Mouse (Mus musculus) left cerebral cortex, adult 8-10 months (tissue): Measurements from ENCODE around the gene Farsa. TPM values are rescaled to one million over a fixed set of nuclear protein-coding genes. Genes with fewer than 3 reads are reported as not detected.
A peak's percentile ranks its signal among the peaks of the same experiment; 100 is the strongest.
"Not testable (repeated sequence)": the region's sequence is repeated elsewhere in the genome, so short reads cannot be mapped to it uniquely, and the experiment has no call there.

Experiments
- DNase-seq, 2 experiments: peaks; one replicate each; pipeline ENCODE4 v3.0.0; 2022; ENCODE audit warnings: low spot score in 2 of 2
- total RNA-seq, 4 experiments: library from RNA; stranded (reverse); gene quantifications; 2 replicates each; pipeline ENCODE4 v1.2.4; 2022

Gene Farsa
- total RNA-seq, 4 experiments from 2014 or later, result 39.6 to 48.5 (median 43.7) TPM

GRCm38 (mm10) chr8:84873016-84873415 is 16.2 kb downstream of the Farsa start:
- no peak for DNase-seq

DNA sequence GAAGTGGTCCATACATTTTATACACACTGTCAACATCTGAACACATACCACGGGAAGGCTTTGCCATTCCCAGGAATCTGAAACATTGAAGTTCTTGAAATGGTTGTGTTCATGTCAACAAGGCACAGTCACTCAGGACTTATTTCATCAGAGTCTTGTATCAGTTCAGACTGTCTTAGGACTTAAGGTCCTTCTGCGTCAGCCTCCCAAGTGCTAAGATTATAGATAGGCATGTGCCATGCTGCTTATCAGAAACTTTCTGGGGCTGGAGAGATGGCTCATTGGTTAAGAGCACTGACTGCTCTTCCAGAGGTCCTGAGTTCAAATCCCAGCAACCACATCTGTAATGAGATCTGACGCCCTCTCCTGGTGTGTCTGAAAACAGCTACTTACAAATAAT is 17.6 kb downstream of the Farsa start:
- no peak for DNase-seq

DNA sequence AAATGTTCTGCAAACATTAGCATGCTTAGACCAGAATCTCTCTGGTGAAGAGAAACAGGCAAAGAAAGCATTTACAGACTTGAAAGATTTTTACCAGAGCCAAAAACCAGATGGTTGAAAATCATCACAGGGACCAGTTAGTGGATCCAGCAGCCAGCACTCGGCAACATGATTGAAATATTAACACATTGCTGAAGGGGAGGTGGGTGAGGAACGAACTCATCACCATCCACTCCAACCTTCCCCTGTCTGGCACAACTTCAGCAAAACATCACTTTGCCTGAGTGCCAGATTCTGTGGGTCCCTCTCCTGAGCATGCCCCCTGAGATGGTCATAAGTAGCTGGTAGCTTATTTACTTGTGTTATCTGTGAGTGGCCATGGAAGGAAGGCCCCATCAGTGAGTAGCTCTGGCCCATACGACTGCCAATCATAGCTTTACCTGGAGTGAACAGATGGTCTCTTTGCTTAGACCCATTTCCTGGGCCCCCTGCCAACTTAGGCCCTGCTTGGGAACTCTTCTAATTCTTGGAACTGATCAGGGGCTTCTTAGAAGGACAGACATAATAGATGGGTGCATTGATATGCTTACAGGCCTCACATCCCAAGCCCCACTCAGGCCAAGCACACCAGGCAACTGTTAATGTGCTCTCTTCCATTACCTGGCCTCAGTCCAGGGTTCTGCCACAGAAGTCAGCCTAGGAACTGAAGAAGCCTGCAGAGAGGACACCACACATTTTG is 20.7 kb downstream of the Farsa start:
- DNase-seq, result no peak

DNA sequence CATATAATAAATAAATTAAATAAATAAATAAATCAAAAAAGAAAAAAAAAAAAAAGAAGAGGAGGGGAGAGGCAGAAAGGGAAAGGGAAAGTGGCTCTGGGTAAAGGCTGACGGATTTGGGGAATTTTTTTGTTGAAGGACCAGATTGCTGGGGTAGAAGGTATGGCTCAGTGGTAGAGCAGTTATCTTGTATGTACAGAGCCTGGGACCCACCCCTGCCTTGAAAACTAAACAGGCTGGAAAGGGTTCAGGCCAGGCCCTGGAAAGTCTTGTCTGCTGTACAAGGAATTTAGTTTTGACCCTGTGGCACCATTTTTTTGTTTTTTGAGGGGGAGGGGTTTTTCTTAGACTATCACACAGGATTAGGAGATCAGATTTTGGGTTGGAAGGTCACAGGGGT is 22.1 kb downstream of the Farsa start:
- DNase-seq, result no peak

DNA sequence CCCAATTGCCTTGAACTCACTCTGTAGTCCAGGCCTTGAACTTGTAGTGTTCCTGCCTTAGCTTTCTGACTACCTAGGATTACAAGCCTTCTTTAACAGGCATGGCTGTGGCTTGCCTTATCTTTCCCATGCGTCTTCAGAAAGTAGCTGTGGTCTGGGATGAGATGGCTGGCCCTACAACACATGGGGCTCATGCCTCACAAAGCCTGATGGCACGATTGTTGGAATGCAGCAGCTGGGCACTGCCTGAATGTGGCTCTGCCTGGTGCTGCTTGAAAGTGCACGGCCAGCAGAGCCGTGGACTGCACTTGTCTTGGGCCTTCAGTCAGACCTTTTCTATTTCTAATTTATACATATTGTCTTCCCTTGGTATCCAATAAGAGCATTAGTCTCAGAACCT is 27.9 kb downstream of the Farsa start:
- DNase-seq, result no peak

GRCm38 (mm10) chr8:84888280-84888679 is 31.5 kb downstream of the Farsa start:
- no peak for DNase-seq

DNA sequence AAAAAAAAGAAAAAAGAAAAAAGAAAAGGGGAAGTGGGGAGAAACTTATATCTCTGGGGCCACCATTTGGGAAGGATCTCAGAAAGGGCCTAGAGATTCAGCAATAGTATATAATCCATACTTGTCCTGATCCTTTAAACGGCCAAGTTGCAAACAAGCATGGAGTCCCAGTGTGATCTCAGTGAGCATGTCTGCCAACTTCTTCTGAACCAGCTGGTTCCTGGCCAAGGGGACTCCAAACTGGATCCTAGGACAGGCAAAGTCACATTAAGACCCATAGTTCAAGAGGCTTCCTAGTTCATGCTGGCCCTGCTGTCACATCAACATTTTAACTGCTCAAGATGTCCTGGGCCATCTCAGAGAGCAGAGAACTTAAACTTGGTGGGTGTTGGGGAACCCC is 32.4 kb downstream of the Farsa start:
- DNase-seq, result no peak

DNA sequence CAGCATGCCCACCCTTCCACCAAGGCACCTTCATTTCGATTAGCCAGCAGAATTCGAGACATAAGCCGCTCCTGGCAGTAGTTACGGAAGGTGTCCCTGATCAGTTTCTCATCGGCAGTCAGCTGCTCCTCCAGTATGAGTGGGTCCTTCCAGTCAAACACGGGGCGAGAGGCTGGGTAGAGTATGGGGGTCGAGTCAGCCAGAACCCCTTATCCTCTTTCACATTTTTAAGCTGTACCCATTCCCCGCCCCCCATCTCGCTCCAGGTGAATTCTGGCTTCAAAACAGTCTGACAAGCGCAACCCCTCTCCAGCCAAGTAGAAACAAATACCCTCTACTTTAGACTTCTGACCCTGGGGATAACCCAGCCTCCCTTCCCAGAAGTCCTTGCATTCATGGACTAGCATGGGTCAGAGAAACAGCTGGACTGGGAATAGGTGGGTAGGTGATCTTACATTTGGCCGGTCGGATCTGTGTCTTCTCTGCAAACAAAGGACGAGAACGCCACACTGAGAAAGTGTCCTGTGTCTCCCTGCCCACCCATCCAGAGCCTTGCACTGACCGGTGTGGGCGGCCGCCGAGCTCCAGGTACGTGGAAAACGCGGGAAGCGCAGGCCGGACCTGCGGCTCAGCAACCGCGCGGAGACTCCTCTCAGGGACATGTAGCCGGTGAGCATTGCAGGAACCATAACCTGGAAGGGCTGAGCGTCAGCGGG is 36.4 kb downstream of the Farsa start:
- DNase-seq, result no peak

GRCm38 (mm10) chr8:84893709-84894134 is 36.9 kb downstream of the Farsa start, which contains the start of gene Gcdh:
TSS of gene Gcdh (minus strand) at chr8:84893921.
- DNase-seq, result peak; percentile 81 to 94

DNA sequence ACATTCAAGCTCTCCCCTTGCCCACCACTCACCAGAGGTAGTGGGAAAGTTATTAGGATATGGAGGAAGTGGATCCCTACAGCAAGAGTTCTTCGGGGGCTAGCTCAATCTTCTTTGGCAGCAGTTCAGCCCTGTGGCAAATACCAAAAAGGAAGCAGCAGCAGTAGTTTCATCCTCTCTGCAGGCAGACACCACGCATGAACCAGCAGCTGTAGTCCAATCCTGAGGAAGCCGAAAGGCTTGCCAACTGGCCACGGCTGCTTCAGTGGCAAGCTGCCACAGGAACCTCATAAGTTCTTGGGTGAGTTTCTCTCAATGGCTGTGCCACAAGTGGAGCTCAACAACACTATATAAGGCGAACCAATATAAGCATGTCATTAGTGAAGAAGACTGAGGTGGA is 39.2 kb downstream of the Farsa start:
- DNase-seq, result no peak

GRCm38 (mm10) chr8:84901071-84901470 is 44.3 kb downstream of the Farsa start:
- no peak for DNase-seq

DNA sequence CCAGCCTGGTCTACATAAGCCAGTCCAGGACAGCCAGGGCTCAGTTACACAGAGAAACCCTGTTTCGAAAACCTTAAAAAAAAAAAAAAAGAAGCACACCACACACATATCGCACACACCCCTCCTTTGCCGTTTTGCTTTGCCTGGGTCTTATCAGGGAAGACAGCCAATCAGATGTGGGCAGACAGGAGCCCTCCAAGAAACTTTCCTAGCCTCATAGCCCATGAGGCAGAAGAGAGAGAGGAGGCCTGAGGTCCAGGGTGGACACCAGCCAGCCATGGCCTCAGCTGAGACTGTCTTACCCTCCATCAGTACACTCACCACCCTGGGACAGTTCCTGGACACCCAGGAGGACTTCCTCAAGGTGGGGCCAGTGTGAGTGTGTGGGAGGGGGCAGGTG is 45.0 kb downstream of the Farsa start, which contains the start of gene Klf1:
TSS of gene Klf1 (plus strand) at position 177 of the 400 bp plus-strand sequence.
- no peak for DNase-seq

- DNase-seq, result no peak
These were observed 45.7 kb downstream of the Farsa start for GRCm38 (mm10) chr8:84902367-84902919.

DNA sequence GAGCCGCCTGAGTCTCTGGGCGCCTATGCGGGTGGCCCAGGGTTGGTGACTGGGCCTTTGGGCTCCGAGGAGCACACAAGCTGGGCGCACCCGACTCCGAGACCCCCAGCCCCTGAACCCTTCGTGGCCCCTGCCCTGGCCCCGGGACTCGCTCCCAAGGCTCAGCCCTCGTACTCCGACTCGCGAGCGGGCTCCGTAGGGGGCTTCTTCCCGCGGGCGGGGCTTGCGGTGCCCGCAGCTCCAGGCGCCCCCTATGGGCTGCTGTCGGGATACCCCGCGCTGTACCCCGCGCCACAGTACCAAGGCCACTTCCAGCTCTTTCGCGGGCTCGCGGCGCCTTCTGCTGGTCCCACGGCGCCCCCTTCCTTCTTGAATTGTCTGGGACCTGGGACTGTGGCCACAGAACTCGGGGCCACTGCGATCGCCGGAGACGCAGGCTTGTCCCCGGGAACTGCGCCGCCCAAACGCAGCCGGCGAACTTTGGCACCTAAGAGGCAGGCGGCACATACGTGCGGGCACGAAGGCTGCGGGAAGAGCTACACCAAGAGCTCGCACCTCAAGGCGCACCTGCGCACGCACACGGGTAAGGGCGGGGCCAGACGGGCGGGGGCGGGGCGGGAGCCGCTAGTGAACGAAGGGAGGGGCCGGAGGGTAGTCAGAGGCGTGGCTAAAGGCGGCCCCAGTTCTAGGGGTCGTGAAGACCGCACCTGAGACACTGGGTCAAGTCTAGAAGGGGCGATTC is 46.3 kb downstream of the Farsa start:
- peak; percentile 84 to 89 for DNase-seq

- no peak for DNase-seq
These were observed 47.6 kb downstream of the Farsa start for GRCm38 (mm10) chr8:84904351-84904750.

- DNase-seq, result no peak
These were observed 50.2 kb downstream of the Farsa start for GRCm38 (mm10) chr8:84907037-84907436.

GRCm38 (mm10) chr8:84907493-84907892 is 50.7 kb downstream of the Farsa start:
- DNase-seq, result no peak

GRCm38 (mm10) chr8:84907979-84908378 is 51.2 kb downstream of the Farsa start:
- not testable (repeated sequence) for DNase-seq

GRCm38 (mm10) chr8:84908421-84909161 is 51.8 kb downstream of the Farsa start, which contains the start of gene Dnase2a:
TSS of gene Dnase2a (plus strand) at chr8:84908560.
- peak; percentile 53 to 85 for DNase-seq

- DNase-seq, result no peak
These were observed 52.5 kb downstream of the Farsa start for GRCm38 (mm10) chr8:84909162-84909767.
